Mouse (Mus musculus) hindbrain, postnatal 0 days (tissue): ENCODE results near the gene Dennd4b. TPM values are rescaled to one million over a fixed set of nuclear protein-coding genes. Genes with fewer than 3 reads are reported as not detected.

Experiments used
- ATAC-seq: fragments of 200-750 bp; cut with Nextera tagmentation; 2 replicates; pipeline ENCODE4 v1.8.0; 2017; ENCODE audit warnings: mild to moderate bottlenecking, moderate TSS enrichment, moderate library complexity
- DNase-seq: peaks from one replicate; pipeline ENCODE4 v3.0.0-alpha.2; 2015; ENCODE audit warnings: low spot score
- H3K27ac ChIP-seq: fragments of 300-500 bp; sonication (generic); 2 replicates; pipeline ENCODE4 v1.5.1; 2014; ENCODE audit warnings: mild to moderate bottlenecking
- H3K27me3 ChIP-seq: fragments of 300-500 bp; sonication (generic); 2 replicates; pipeline ENCODE4 v1.6.1; 2014; ENCODE audit warnings: low read length, mixed read lengths; ENCODE audit not compliant: insufficient read depth
- H3K36me3 ChIP-seq: fragments of 300-500 bp; sonication (generic); 2 replicates; pipeline ENCODE4 v1.6.1; 2014; ENCODE audit warnings: low read length, mixed read lengths; ENCODE audit not compliant: insufficient read depth
- H3K4me1 ChIP-seq: fragments of 300-500 bp; sonication (generic); 2 replicates; pipeline ENCODE4 v1.6.1; 2014; ENCODE audit warnings: antibody characterized with exemption, low read length, mixed read lengths; ENCODE audit not compliant: insufficient read depth
- H3K4me2 ChIP-seq: fragments of 300-500 bp; sonication (generic); 2 replicates; pipeline ENCODE4 v1.6.1; 2014; ENCODE audit warnings: low read depth, mild to moderate bottlenecking, low read length, moderate library complexity, mixed read lengths
- H3K4me3 ChIP-seq: fragments of 300-500 bp; sonication (generic); 2 replicates; pipeline ENCODE4 v1.5.1; 2014; ENCODE audit warnings: low read length
- H3K9ac ChIP-seq: fragments of 300-500 bp; sonication (generic); replicated peaks from 2 replicates; pipeline ENCODE4 v1.6.1; 2014; ENCODE audit warnings: mild to moderate bottlenecking, low read length, moderate library complexity, mixed read lengths
- H3K9me3 ChIP-seq: fragments of 300-500 bp; sonication (generic); 2 replicates; pipeline ENCODE4 v1.6.1; 2016; ENCODE audit warnings: low read length, mixed read lengths
- CTCF ChIP-seq: IDR thresholded peaks from 2 replicates; pipeline ENCODE4 v1.5.1; 2016; ENCODE audit warnings: antibody characterized with exemption, control low read depth, low read depth
- WGBS: fragments of 180-500 bp; shearing (Covaris S2); extraction: QIAGEN DNeasy Blood & Tissue Kit; methylation state at CpG from one replicate; pipeline ENCODE4 v1.1.7; 2014; 5-methylcytosine and 5-hydroxymethylcytosine counted together
- polyA plus RNA-seq: library from polyadenylated mRNA; unstranded; fragments of >200 nt; fragmentation: Nextera tagmentation; extraction: Ambion mirVana; gene quantifications from 2 replicates; pipeline ENCODE4 v1.2.1, GENCODE M21; 2015
- total RNA-seq: library from RNA; depleted of rRNA; stranded (reverse); fragments of >200 nt; gene quantifications from 2 replicates; pipeline ENCODE4 v1.2.3, GENCODE M21; 2014

Gene Dennd4b
- total and polyA plus RNA-seq, 2 experiments from 2014 or later: 5.9 to 38.8 TPM

- Histone ChIP-seq H3K4me1 (no peaks in the 10 kb centered on the region), H3K9ac (no peak overlapping the region), H3K36me3 (peaks cover 53% of the 10 kb centered on the region), H3K27me3 (no peaks in the 10 kb centered on the region), H3K27ac (no peak overlapping the region), H3K9me3 (no peaks in the 10 kb centered on the region), H3K4me2 (no peak overlapping the region), H3K4me3 (no peak overlapping the region)
- ATAC-seq: no peak
- no peak for DNase-seq
- 92% methylated on average over 5 of the region's 5 CpGs for WGBS
- no peak for TF ChIP-seq CTCF
Observed at GRCm38 (mm10) chr3:90263121-90263771, 1.7 kb upstream of the Dennd4b start.

GRCm38 (mm10) chr3:90264687-90265033 lies 325 bp upstream of the Dennd4b start:
- peak overlapping the region; percentile 80 for H3K9ac ChIP-seq
- peak overlapping the region; percentile 85 for H3K4me2 ChIP-seq
- peak overlapping the region; percentile 94 for H3K27ac ChIP-seq
- peak overlapping the region; percentile 68; the same call in 1 of the 2 replicates for H3K4me3 ChIP-seq
- H3K27me3 ChIP-seq: no peaks in the 10 kb centered on the region
- no peaks in the 10 kb centered on the region for H3K9me3 ChIP-seq
- no peak for TF ChIP-seq CTCF
- H3K4me1 ChIP-seq: no peaks in the 10 kb centered on the region
- DNase-seq (no peak), ATAC-seq (no peak)
- 33% methylated on average over 10 of the region's 10 CpGs for WGBS
- peaks cover 42% of the 10 kb centered on the region for H3K36me3 ChIP-seq

DNA sequence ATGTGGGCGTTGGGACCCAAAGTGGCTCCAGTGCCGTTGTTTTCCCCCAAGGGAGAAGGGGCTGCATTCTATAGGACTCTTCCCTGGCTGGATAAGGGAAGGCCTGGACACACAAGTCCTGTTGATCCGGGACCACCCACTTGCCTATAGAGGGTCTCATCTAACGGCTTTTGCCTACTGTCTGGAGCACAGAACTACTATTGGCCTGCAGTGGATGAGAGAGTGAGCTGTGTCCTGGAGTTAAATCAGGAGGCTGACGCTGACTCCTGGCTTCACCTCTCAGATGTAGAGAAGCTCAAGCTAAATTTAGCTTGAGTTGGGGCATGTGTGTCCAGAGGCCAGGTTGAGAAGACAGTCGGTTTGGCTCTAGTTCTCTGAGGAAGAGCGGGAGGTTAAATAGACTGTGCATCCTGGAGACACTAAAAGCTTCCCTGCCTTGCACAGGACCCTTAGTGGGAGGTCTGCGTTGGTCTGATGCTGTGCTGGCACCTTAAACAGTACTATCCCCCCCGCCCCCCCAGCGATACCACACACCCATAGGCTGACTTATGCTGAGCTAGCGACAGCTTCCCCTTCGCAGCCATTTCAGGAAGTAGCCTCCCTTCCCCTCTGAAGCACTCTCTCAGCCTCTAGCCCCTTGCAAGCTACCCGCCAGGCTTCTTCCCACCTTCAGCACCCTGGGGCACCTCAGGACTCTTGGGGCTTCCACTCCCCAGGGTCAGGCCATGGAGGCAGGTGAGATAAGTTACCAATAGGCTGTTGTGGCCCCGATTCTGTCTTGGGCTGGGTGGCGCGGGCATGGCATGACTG lies 1.2 kb downstream of the Dennd4b start:
- H3K27me3 ChIP-seq: no peaks in the 10 kb centered on the region
- peak overlapping the region; percentile 68 for H3K4me3 ChIP-seq
- ATAC-seq (peak; percentile 52), DNase-seq (no peak)
- H3K9ac ChIP-seq: peak overlapping the region; percentile 80
- H3K4me1 ChIP-seq: no peaks in the 10 kb centered on the region
- no peak for TF ChIP-seq CTCF
- peak overlapping the region; percentile 85 for H3K4me2 ChIP-seq
- H3K36me3 ChIP-seq: peaks cover 27% of the 10 kb centered on the region
- H3K27ac ChIP-seq: peak overlapping the region; percentile 94
- H3K9me3 ChIP-seq: no peaks in the 10 kb centered on the region
- 23% methylated on average over 15 of the region's 16 CpGs for WGBS

GRCm38 (mm10) chr3:90266901-90267775 lies 2.2 kb downstream of the Dennd4b start:
- Histone ChIP-seq H3K27me3 (no peaks in the 10 kb centered on the region), H3K9ac (no peak overlapping the region), H3K36me3 (peaks cover 24% of the 10 kb centered on the region), H3K27ac (no peak overlapping the region), H3K4me1 (no peaks in the 10 kb centered on the region), H3K4me2 (peak overlapping the region; percentile 85; the same call in 1 of the 2 replicates), H3K4me3 (no peak overlapping the region), H3K9me3 (no peaks in the 10 kb centered on the region)
- ATAC-seq: no peak
- TF ChIP-seq CTCF: no peak
- DNase-seq: no peak
- WGBS: 92% methylated on average over 20 of the region's 20 CpGs

DNA sequence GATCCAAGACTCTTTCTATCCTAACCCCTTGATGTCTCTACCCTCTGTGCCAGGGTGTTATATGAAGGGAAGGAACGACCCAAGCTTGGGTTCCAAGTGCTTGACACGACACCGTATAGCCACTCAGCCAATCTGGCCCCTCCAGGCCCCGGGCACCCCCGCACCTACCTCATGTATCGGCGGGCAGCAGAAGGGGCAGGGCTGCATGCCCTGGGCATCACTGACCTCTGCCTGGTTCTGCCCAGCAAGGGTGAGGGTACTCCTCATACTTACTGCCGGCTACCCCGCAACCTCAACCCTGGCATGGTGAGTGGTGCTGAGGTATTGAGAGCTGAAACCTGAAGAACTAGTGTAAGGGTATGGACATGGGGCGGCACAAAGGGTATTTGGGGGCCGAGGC lies 3.2 kb downstream of the Dennd4b start:
- Histone ChIP-seq H3K4me1 (no peaks in the 10 kb centered on the region), H3K4me3 (no peak overlapping the region), H3K4me2 (no peak overlapping the region), H3K27ac (no peak overlapping the region), H3K36me3 (peaks cover 22% of the 10 kb centered on the region), H3K9me3 (no peaks in the 10 kb centered on the region), H3K27me3 (no peaks in the 10 kb centered on the region), H3K9ac (no peak overlapping the region)
- no peak for ATAC-seq
- no peak for DNase-seq
- no peak for TF ChIP-seq CTCF
- 95% methylated on average over 11 of the region's 11 CpGs for WGBS

GRCm38 (mm10) chr3:90268971-90269370 lies 4.0 kb downstream of the Dennd4b start:
- H3K9me3 ChIP-seq: no peaks in the 10 kb centered on the region
- TF ChIP-seq CTCF: no peak
- H3K9ac ChIP-seq: no peak overlapping the region
- no peak overlapping the region for H3K4me3 ChIP-seq
- H3K4me1 ChIP-seq: no peaks in the 10 kb centered on the region
- H3K27me3 ChIP-seq: no peaks in the 10 kb centered on the region
- DNase-seq (no peak), ATAC-seq (no peak)
- H3K4me2 ChIP-seq: no peak overlapping the region
- peaks cover 16% of the 10 kb centered on the region for H3K36me3 ChIP-seq
- no peak overlapping the region for H3K27ac ChIP-seq
- 87% methylated on average over 16 of the region's 16 CpGs for WGBS
